Mouse (Mus musculus) E14TG2a.4 (cell line): ENCODE results near the gene Ggps1.

Source experiments
- CTCF ChIP-seq: conservative IDR thresholded peaks from 2 replicates; pipeline ENCODE4 v1.5.1; 2014; ENCODE audit warnings: low read length
- POU5F1 ChIP-seq: IDR thresholded peaks from 2 replicates; pipeline ENCODE4 v1.6.1; 2014; ENCODE audit warnings: low read length, borderline replicate concordance

- TF ChIP-seq CTCF (no peak), POU5F1 (no peak)
Measured at GRCm38 (mm10) chr13:14040186-14040585, 23.1 kb downstream of the Ggps1 start.
